Mouse (Mus musculus) cerebellum, postnatal 10 days (tissue): ENCODE measurements at regions not wholly inside any gene's neighbourhood (a gene's known extent, or its start where the extent isn't known, plus 50 kb on each side); places are given as distances from the start of the nearest gene placed in this dataset.

Experiments used
- DNase-seq, 2 experiments: peaks; one replicate each; pipeline ENCODE4 v3.0.0; 2021; ENCODE audit warnings: mixed read lengths in 2 of 2

DNA sequence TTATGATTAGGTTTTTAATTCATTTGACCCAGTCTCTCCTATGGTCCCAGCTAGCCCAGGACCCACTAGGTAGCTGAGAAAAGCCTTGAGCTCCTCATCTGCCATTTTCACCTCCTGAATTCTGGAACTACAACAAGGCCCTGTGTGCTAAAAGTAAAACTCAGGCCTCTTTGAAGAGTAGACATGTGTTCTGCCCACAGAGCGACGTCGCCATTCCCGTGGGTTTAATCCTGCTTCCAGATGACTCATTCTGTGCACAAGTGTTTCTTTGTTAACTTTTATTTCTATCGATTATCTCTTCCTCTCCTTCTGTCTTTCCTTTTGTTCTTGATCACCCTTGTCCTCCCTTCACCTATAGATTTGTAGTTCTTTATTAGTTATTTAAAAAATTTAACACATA lies 1046.7 kb upstream of the Apob start:
- DNase-seq: no peak

DNA sequence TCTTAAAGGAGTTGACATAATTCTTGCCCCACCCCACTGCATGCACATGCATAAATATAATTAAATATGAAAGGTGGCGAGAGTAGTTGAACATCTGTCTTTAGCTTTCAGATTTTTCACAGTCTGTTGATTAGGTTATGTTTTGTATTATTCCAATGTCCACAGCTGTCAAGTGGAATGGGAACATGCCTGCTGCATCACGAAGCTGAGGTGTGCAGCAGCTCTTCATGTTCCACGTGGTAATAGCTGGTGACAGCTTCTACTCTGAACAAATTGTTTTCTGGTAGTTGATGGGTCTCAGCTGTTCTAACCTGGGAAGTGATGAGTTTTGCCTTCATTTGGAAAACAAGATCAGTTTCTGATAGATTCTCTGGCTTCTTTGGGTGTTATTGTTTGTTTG lies 1020.8 kb upstream of the Apob start:
- no peak for DNase-seq

DNA sequence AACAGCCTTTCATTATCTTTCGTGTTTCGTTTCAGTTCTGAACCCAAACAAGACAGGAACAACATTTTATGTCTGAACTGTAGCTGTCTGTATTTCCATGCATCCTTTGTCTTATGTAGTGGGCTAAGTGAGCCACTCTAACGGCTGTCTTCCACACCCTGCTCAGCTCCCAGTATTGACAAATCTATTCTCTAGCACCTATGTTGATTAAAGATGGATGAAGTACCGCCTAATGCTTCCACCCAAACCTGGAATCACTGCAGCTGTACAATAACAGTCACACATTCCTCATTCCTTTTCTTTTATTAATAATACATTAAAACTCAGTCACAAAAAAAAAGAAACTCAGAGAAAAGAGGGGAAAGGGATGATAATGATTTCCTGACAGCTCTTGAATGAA lies 992.8 kb upstream of the Apob start:
- no peak for DNase-seq

DNA sequence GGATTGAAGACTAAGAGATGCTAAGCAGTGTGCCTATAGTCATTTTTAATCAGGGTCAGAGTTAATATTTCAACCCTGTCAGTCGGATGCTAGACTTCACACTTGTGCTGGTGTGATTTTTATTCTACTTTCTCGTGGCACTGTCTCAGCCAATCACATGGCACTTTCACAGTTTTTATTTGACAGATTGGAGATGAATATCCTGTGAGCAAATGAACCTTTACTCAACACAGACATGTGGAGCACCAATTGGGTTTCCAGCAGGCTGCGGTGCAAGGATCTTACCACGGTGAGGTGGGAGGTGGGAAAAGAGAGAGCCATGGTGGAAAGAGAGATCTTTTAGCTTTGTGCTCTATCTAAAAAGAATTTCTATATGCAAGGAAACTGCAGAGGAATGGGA lies 949.0 kb upstream of the Apob start:
- no peak for DNase-seq

DNA sequence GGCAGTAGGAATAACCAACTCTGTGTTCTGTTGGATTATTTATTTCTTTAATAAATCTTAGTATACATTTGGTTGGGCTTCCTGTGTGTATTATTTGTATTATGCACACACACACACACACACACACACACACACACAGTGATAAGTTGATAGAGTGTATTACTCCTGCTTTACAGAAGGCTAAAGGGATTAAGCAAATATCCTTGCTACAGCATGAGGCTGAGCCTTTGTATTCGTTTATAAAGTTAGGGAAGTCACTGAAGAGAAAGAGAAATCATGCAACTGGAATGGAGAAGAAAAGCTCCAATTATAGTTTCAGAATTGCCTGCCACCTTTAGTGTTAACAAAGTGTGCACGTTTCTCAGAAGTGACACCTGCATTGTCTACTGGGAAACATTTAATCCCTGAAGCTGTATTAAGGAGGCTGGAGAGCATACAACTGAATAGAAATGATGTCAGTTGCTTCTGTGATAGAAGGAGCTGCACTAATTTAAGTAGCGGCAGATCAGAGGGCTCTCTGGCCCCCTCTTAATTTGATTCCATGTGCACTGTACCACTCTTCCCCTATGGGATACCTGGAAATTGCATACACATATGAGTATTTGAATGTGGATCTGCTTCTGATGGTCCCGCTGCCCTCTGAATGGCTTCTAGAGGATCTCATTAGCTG lies 947.9 kb upstream of the Apob start:
- no peak for DNase-seq

DNA sequence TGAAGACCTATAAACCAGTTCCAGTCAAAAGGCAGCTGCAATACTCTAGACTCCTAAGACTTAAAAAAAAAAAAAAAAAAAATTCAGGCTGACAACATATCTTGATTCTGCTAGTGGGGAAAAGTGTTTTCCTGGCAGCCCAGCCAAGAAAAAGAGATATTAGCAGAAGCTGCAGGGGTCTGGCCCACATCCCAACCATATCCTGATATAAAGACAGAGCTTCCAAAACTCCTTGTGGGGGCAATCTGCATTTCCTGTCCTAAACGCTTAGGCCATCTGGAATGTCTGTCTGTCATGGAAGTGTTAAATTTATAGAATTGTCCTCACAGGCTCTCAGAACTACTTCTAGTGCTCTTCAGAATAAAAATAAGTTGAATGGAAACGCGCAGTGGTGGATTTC lies 926.7 kb upstream of the Apob start:
- DNase-seq: peak; percentile 29 to 63

DNA sequence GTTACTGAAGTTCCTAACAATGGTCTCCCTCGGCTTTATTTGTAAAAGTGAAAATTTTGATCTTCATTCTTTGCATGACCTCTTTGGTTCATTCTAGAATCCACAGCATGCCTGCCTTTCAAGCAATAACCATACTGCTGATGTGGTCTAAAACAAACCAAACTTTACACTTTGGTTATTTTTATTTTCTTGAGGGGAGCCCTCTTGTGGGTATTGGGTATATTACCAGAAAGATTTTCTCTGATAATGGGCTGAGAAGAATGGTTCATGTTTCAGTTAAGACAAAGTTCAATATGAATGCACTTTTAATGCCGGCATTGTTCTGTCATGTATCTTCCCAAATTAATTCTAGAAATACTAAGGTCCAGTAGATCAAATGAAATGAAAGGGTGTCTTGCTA lies 922.9 kb upstream of the Apob start:
- peak in 1 of 2 experiments; percentile 25 for DNase-seq

DNA sequence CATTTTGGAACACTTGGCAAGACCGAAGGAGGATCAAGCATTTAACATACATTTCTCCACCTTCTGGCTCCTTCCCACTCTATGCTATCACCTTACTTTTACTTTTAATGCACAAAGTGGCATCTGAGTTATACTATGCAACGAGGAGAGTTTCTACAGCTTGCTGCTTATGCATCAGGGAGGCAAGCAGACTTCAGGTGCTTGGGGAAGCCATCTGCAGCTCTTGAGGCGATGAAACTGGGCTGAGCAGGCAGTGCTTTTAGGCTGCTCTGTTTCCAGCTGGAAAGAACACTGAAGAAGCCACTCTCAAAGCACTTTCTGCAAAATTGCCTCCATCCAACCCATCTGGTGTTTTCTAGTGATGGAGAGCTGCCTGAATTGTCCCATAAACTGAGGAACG lies 882.9 kb upstream of the Apob start:
- peak; percentile 12 to 25 for DNase-seq

DNA sequence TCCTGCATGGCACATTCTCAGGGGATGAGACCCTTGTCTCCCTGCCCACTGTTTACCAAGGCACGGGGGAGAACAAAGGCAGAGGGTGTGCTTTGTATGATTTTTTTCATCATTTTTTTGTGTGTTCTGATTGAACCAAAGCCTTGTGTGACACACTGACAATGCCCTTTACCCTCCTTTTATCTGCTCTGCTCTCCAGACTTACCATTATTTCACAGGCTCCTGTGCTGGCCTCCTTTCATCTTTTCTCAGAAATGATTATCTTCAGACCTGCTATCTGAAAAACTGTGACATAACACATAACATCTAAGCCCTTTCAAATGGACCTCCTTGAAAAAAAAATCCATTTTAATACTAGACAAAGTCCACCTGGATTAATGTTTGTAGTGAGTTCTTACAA lies 882.0 kb upstream of the Apob start:
- DNase-seq: no peak

DNA sequence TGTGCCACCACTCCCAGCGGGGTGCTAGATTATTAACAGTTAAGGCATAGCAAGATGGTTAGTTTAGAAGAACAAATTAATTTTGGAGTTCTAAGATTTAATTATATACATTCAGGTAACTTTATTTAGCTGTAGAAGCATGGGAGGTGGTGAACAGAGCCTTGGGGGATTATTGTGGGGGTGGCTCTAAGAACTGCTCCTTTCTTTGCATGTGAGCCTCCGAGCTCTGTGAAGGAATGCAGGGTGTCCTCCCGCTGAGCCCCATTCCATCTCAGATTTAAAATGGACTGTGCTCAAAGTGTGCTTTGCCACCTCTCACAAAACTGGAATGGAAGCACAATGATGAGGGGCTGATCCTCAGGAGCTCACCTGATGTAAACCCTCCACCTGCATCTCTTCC lies 881.2 kb upstream of the Apob start:
- no peak for DNase-seq

DNA sequence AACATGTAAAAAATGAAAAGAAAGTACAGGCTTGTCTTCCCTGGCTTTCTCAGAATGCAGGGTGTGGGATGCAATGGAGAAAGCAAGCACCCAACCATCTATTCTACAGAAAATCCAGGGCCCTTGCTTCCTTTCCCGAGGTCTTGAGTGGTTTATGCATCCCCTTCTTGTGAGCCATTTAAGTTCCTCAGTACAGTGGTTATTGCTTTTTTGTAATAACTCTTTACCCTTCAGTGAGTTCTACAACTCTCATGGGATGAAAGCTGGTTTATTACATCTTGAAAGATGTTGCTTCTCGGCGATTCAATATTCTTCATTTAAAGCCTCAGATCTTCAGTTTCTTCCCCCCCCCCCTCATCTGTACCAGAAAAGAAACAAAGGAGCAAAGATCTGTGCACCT lies 838.4 kb upstream of the Apob start:
- DNase-seq: no peak
